Mouse (Mus musculus): Measurements from ENCODE around the gene Map2k4. TPM values are rescaled to one million over a fixed set of nuclear protein-coding genes. Genes with fewer than 3 reads are reported as not detected.
A peak's percentile ranks its signal among the peaks of the same experiment; 100 is the strongest.

Map2k4 gene
- total RNA-seq, 2 experiments from 2014 or later = 42.5 to 44.8 TPM

- no peak for DNase-seq
- intact Hi-C loops (cut with DNase I) = no loop called here
Measured at GRCm38 (mm10) chr11:65776906-65777611, 11.0 kb downstream of the Map2k4 start.

GRCm38 (mm10) chr11:65773946-65774656 is 14.0 kb downstream of the Map2k4 start:
- intact Hi-C loops (cut with DNase I) = no loop called here
- no peak for DNase-seq

- intact Hi-C loops (cut with DNase I) = no loop called here
- no peak for DNase-seq
Measured at GRCm38 (mm10) chr11:65773535-65773934, 14.6 kb downstream of the Map2k4 start.

- DNase-seq = no peak
- intact Hi-C loops (cut with DNase I) = no loop called here
Measured at GRCm38 (mm10) chr11:65771546-65771945, 16.6 kb downstream of the Map2k4 start.

- intact Hi-C loops (cut with DNase I) = no loop called here
- DNase-seq = no peak
Measured at GRCm38 (mm10) chr11:65769990-65770389, 18.1 kb downstream of the Map2k4 start.

GRCm38 (mm10) chr11:65768445-65768844 is 19.7 kb downstream of the Map2k4 start:
- intact Hi-C loops (cut with DNase I) = no loop called here

GRCm38 (mm10) chr11:65760912-65761311 is 27.2 kb downstream of the Map2k4 start:
- DNase-seq = no peak

More at GRCm38 (mm10) chr11:65768445-65768844, 19.7 kb downstream of the Map2k4 start:
- DNase-seq = no peak

GRCm38 (mm10) chr11:65759350-65759749 is 28.7 kb downstream of the Map2k4 start:
- intact Hi-C loops (cut with DNase I) = no loop called here
- DNase-seq = no peak

More at GRCm38 (mm10) chr11:65760912-65761311, 27.2 kb downstream of the Map2k4 start:
- intact Hi-C loops (cut with DNase I) = no loop called here

GRCm38 (mm10) chr11:65754161-65754560 is 33.9 kb downstream of the Map2k4 start:
- intact Hi-C loops (cut with DNase I) = loop anchor here (5.0 kb wide), 1 partner anchor 33 kb away; the partner anchor contains the start of gene Map2k4

GRCm38 (mm10) chr11:65753593-65753992 is 34.5 kb downstream of the Map2k4 start:
- DNase-seq = no peak
- intact Hi-C loops (cut with DNase I) = loop anchor here (5.0 kb wide), 1 partner anchor 34 kb away; the partner anchor contains the start of gene Map2k4

More at GRCm38 (mm10) chr11:65754161-65754560, 33.9 kb downstream of the Map2k4 start:
- no peak for DNase-seq

- intact Hi-C loops (cut with DNase I) = loop anchor here (5.0 kb wide), 1 partner anchor 37 kb away; the partner anchor contains the start of gene Map2k4
- no peak for DNase-seq
Measured at GRCm38 (mm10) chr11:65750546-65750945, 37.6 kb downstream of the Map2k4 start.

- intact Hi-C loops (cut with DNase I) = no loop called here
Measured at GRCm38 (mm10) chr11:65747433-65747832, 40.7 kb downstream of the Map2k4 start.

GRCm38 (mm10) chr11:65745707-65746333 is 42.3 kb downstream of the Map2k4 start:
- intact Hi-C loops (cut with DNase I) = no loop called here
- DNase-seq = no peak

More at GRCm38 (mm10) chr11:65747433-65747832, 40.7 kb downstream of the Map2k4 start:
- DNase-seq = no peak

GRCm38 (mm10) chr11:65743866-65744265 is 44.2 kb downstream of the Map2k4 start:
- peak in 1 of 2 experiments; percentile 5 for DNase-seq
- intact Hi-C loops (cut with DNase I) = no loop called here

GRCm38 (mm10) chr11:65740811-65741210 is 47.3 kb downstream of the Map2k4 start:
- intact Hi-C loops (cut with DNase I) = no loop called here

GRCm38 (mm10) chr11:65740390-65740789 is 47.7 kb downstream of the Map2k4 start:
- intact Hi-C loops (cut with DNase I) = no loop called here
- no peak for DNase-seq

More at GRCm38 (mm10) chr11:65740811-65741210, 47.3 kb downstream of the Map2k4 start:
- DNase-seq = no peak

- intact Hi-C loops (cut with DNase I) = no loop called here
Measured at GRCm38 (mm10) chr11:65739880-65740279, 48.2 kb downstream of the Map2k4 start.

GRCm38 (mm10) chr11:65734656-65735055 is 53.4 kb downstream of the Map2k4 start:
- DNase-seq = no peak
- intact Hi-C loops (cut with DNase I) = no loop called here

More at GRCm38 (mm10) chr11:65739880-65740279, 48.2 kb downstream of the Map2k4 start:
- no peak for DNase-seq

GRCm38 (mm10) chr11:65729623-65730217 is 58.4 kb downstream of the Map2k4 start:
- DNase-seq = no peak
- intact Hi-C loops (cut with DNase I) = no loop called here

GRCm38 (mm10) chr11:65728906-65729305 is 59.2 kb downstream of the Map2k4 start:
- intact Hi-C loops (cut with DNase I) = no loop called here
- DNase-seq = no peak
